Comparison of ENCODE assay signal across 20 mouse cellular contexts in genomic region chr3:24796739-24797138, GRCm38 (mm10).
A peak's percentile ranks its signal among the peaks of the same experiment; 100 is the strongest.
DNase-seq lines count a peak whose midpoint lies in the region; ATAC-seq lines count a peak whose summit lies in the region.
"Had no signal": no experiment of that assay in that cellular context is flagged by ENCODE, and none has a peak within 500 bp of the region (broad histone marks: within the 10 kb centered on the region; RNA-seq: fewer than 3 reads in every experiment).

No protein-coding gene starts in this region.

- no peak overlapping the region for H3K9ac ChIP-seq in lung, embryonic 16.5 days (ENCODE audit: low read length)
- H3K9ac ChIP-seq in midbrain, embryonic 11.5 days (ENCODE audit: low read length): no peak overlapping the region
- H3K9ac ChIP-seq: embryonic facial prominence, embryonic 12.5 days; forebrain, embryonic 13.5 days; forebrain, embryonic 15.5 days; forebrain, postnatal 0 days had no signal

- H3K27ac ChIP-seq in lung, embryonic 16.5 days (ENCODE audit: low read length): no peak overlapping the region
- no peak overlapping the region for H3K27ac ChIP-seq in midbrain, embryonic 11.5 days (ENCODE audit: low read depth, low read length)
- H3K27ac ChIP-seq: embryonic facial prominence, embryonic 10.5 days; embryonic facial prominence, embryonic 12.5 days; forebrain, embryonic 13.5 days; forebrain, embryonic 15.5 days had no signal

- H3K27me3 ChIP-seq in lung, embryonic 16.5 days (ENCODE audit: control insufficient read depth, insufficient read depth, low read depth, low read length): no peaks in the 10 kb centered on the region
- H3K27me3 ChIP-seq in midbrain, embryonic 11.5 days (ENCODE audit: control insufficient read depth, insufficient read depth, low read length): no peaks in the 10 kb centered on the region
- H3K27me3 ChIP-seq: embryonic facial prominence, embryonic 12.5 days; forebrain, embryonic 13.5 days; forebrain, embryonic 15.5 days had no signal

- WGBS in lung, embryonic 16.5 days: 30% methylated on average over 2 of the region's 2 CpGs
- WGBS in midbrain, embryonic 11.5 days: 79% methylated on average over 2 of the region's 2 CpGs

- DNase-seq in adrenal gland, postnatal 14 days: peak; percentile 3
- DNase-seq in adrenal gland, postnatal 36 days: no peak
- no peak for DNase-seq in lung, postnatal 14 days
- DNase-seq in lung, postnatal 10 days: peak; percentile 14
- DNase-seq in lung, adult 18-20 months: no peak
- DNase-seq in midbrain, embryonic 11.5 days (ENCODE audit: low spot score, missing footprints): no peak
- DNase-seq: adrenal gland, adult 2 months; adrenal gland, postnatal 25 days; cerebellum, adult 11-12 months; cerebellum, adult 2 months; cerebellum, adult 9-10 months; cerebellum, postnatal 10 days; cerebellum, postnatal 25 days; forebrain, postnatal 0 days had no signal

- H3K4me3 ChIP-seq in lung, embryonic 16.5 days (ENCODE audit: low read length): no peak overlapping the region
- H3K4me3 ChIP-seq in midbrain, embryonic 11.5 days (ENCODE audit: low read depth, low read length): no peak overlapping the region
- H3K4me3 ChIP-seq: embryonic facial prominence, embryonic 10.5 days; embryonic facial prominence, embryonic 12.5 days; forebrain, embryonic 13.5 days; forebrain, embryonic 15.5 days had no signal

- H3K36me3 ChIP-seq in lung, embryonic 16.5 days (ENCODE audit: control insufficient read depth, insufficient read depth, low read length): no peaks in the 10 kb centered on the region
- H3K36me3 ChIP-seq in midbrain, embryonic 11.5 days (ENCODE audit: control insufficient read depth, insufficient read depth, low read length): no peaks in the 10 kb centered on the region
- H3K36me3 ChIP-seq: embryonic facial prominence, embryonic 10.5 days; embryonic facial prominence, embryonic 12.5 days; forebrain, embryonic 15.5 days had no signal

- peak; percentile 49; the same call in 1 of the 2 replicates for ATAC-seq in lung, embryonic 16.5 days (ENCODE audit: low read depth)
- no peak for ATAC-seq in midbrain, embryonic 11.5 days (ENCODE audit: low FRiP score)
- ATAC-seq: activated CD4-positive, CD25-positive, alpha-beta regulatory T cell, adult 4 months; forebrain, embryonic 13.5 days; forebrain, embryonic 15.5 days; forebrain, postnatal 0 days had no signal

- H3K9me3 ChIP-seq in lung, embryonic 16.5 days (ENCODE audit: control insufficient read depth, low read length): no peaks in the 10 kb centered on the region
- H3K9me3 ChIP-seq in midbrain, embryonic 11.5 days (ENCODE audit: control insufficient read depth, low read length): no peaks in the 10 kb centered on the region
- H3K9me3 ChIP-seq: embryonic facial prominence, embryonic 12.5 days; forebrain, embryonic 13.5 days; forebrain, embryonic 15.5 days had no signal

- H3K4me2 ChIP-seq in lung, embryonic 16.5 days (ENCODE audit: low read depth, low read length): no peak overlapping the region
- no peak overlapping the region for H3K4me2 ChIP-seq in midbrain, embryonic 11.5 days
- H3K4me2 ChIP-seq: embryonic facial prominence, embryonic 12.5 days; forebrain, embryonic 13.5 days; forebrain, embryonic 15.5 days had no signal

- no peaks in the 10 kb centered on the region for H3K4me1 ChIP-seq in lung, embryonic 16.5 days (replicated peaks; ENCODE audit: control insufficient read depth, insufficient read depth, low read length)
- no peaks in the 10 kb centered on the region for H3K4me1 ChIP-seq in midbrain, embryonic 11.5 days (ENCODE audit: control insufficient read depth, insufficient read depth, low read length)
- H3K4me1 ChIP-seq: embryonic facial prominence, embryonic 10.5 days; embryonic facial prominence, embryonic 12.5 days; forebrain, embryonic 13.5 days; forebrain, embryonic 15.5 days had no signal

Comparison
In these comparisons a context has a peak if more than half of its experiments do, and no peak if none do; other contexts are left out.
1. DNase-seq: peak in adrenal gland, postnatal 14 days (single experiment) and lung, postnatal 10 days (single experiment); none in adrenal gland, postnatal 36 days (0 of 2), lung, postnatal 14 days (single experiment), lung, adult 18-20 months (0 of 2) and midbrain, embryonic 11.5 days (single experiment).